Mouse (Mus musculus) hindbrain, embryonic 10.5 days (tissue): ENCODE measurements at regions not wholly inside any gene's neighbourhood (a gene's known extent, or its start where the extent isn't known, plus 50 kb on each side); places are given as distances from the start of the nearest gene placed in this dataset.

ENCODE experiments used
- DNase-seq: peaks from one replicate; pipeline ENCODE4 v3.0.0-alpha.2; 2017; ENCODE audit warnings: low spot score
- H3K27ac ChIP-seq: fragments of 300-500 bp; sonication (generic); 2 replicates; pipeline ENCODE4 v1.5.1; 2016; ENCODE audit warnings: mild to moderate bottlenecking, moderate library complexity
- H3K27me3 ChIP-seq: fragments of 300-500 bp; sonication (generic); 2 replicates; pipeline ENCODE4 v1.6.1; 2016; ENCODE audit warnings: mild to moderate bottlenecking; ENCODE audit not compliant: poor library complexity, insufficient read depth, severe bottlenecking
- H3K36me3 ChIP-seq: fragments of 300-500 bp; sonication (generic); 2 replicates; pipeline ENCODE4 v1.6.1; 2016; ENCODE audit warnings: mild to moderate bottlenecking, moderate library complexity
- H3K4me1 ChIP-seq: fragments of 300-500 bp; sonication (generic); replicated peaks from 2 replicates; pipeline ENCODE4 v1.6.1; 2016; ENCODE audit warnings: mild to moderate bottlenecking
- H3K4me3 ChIP-seq: fragments of 300-500 bp; sonication (generic); 2 replicates; pipeline ENCODE4 v1.5.1; 2016; ENCODE audit warnings: mild to moderate bottlenecking, moderate library complexity
- H3K9me3 ChIP-seq: fragments of 300-500 bp; sonication (generic); 2 replicates; pipeline ENCODE4 v1.6.1; 2016; ENCODE audit warnings: mild to moderate bottlenecking, moderate library complexity
- WGBS: fragments of 180-500 bp; shearing (Covaris S2); methylation state at CpG from one replicate; pipeline ENCODE4 v1.1.7; 2016; 5-methylcytosine and 5-hydroxymethylcytosine counted together

DNA sequence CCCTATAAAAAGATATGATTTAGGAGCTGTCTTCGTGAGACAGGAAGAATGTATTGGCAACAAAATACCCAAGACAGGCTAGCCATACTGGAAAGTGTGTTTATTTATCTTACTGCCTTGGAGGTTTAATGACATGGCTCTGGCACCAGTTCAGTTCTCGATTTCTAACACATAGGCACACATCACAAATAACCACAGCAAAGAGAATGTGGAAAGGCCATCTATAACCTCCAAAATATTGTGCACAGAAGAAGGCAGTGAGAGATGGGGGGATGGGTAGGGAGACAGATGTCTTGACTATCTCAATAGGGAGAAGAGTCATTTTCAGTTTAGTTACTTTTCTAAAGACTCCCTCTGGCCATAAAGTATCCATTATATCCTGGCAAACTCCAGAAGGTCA is 90.5 kb downstream of the Minar1 start:
- H3K36me3 ChIP-seq, result no peaks in the 10 kb centered on the region
- no peaks in the 10 kb centered on the region for H3K4me1 ChIP-seq
- no peaks in the 10 kb centered on the region for H3K27me3 ChIP-seq
- H3K4me3 ChIP-seq, result no peak overlapping the region
- no peak overlapping the region for H3K27ac ChIP-seq
- no peaks in the 10 kb centered on the region for H3K9me3 ChIP-seq
- WGBS, result 84% methylated on average over 2 of the region's 2 CpGs
- no peak for DNase-seq

DNA sequence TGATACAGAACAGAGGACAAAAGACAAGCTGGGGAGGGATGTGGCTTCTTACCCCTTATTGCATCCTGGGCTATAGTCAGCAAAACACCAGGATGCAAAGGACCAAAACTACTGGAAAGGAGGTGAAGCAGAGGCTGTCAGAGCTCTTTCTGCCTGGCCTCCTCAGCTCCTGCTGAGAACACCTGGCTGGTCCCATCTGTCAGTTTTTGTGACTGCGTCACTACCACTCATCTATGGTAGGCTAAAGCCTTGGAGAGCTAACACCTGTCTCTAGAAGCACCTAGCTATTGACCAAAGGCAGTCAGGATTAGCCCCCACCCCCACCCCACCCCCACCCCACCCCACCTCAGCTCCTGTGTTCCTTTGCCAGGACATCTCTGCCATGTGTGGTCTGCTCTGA is 98.8 kb downstream of the Minar1 start:
- no peak for DNase-seq
- Histone ChIP-seq H3K27me3 (no peaks in the 10 kb centered on the region), H3K27ac (no peak overlapping the region), H3K4me3 (no peak overlapping the region), H3K9me3 (no peaks in the 10 kb centered on the region), H3K4me1 (no peaks in the 10 kb centered on the region), H3K36me3 (no peaks in the 10 kb centered on the region)
- WGBS, result 96% methylated on average over 1 of the region's 1 CpGs

DNA sequence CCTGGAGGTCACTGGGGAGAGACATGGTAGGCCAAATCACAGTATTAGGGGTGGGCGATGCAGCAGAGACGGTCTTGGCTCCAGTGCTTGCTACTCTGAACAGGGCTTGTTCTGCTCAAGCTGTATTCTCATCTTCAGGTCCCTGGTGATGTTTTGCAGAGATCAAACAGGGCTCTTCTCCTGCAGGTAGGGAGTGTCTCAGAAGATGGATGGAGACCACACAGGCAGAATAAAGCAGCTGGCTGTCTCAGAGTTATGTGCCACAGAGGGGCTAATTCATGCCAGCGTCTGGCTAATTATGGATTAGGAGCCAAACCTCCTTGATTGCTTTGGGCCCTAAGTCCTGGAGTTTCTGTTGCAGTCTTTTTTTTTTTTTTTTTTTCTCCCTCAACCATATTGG is 99.2 kb downstream of the Minar1 start:
- H3K9me3 ChIP-seq, result no peaks in the 10 kb centered on the region
- H3K27me3 ChIP-seq, result no peaks in the 10 kb centered on the region
- 78% methylated on average over 3 of the region's 3 CpGs for WGBS
- no peaks in the 10 kb centered on the region for H3K4me1 ChIP-seq
- no peak overlapping the region for H3K4me3 ChIP-seq
- no peak for DNase-seq
- H3K36me3 ChIP-seq, result no peaks in the 10 kb centered on the region
- H3K27ac ChIP-seq, result no peak overlapping the region

DNA sequence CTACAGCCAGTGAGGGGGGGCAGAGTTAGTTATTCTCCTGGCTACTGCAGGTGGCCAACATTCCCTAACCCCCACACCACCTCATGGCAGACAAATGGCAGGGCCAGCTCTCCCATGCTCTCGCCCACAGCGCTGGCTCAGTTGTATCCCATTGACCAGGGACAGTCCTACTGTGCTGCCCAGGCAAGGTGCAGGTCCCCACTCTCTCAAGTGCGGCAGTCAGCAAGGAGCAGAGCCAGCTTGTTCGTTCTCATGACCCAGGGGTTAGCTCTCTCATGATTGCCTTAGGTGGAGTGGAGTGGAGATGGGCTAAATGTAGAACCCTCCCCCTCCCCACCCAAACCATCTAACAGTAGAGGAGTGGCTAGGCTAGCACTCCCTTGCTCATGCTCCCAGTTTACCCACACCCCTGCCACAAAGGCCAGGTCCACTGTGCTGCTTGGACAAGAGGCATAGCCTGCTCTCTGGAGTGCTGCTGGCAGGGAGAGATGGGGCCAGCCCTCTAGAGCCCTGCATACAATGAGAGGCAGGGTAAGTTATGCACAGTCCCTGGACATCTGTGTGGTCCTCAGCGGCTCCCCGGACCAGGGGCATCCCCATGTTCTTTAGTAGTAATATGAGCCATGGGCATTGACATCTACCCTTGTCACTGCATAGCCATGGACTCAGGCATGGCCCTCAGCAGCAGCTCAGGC is 114.4 kb downstream of the Minar1 start:
- no peaks in the 10 kb centered on the region for H3K27me3 ChIP-seq
- DNase-seq, result no peak
- no peaks in the 10 kb centered on the region for H3K4me1 ChIP-seq
- H3K36me3 ChIP-seq, result no peaks in the 10 kb centered on the region
- no peak overlapping the region for H3K27ac ChIP-seq
- H3K4me3 ChIP-seq, result no peak overlapping the region
- H3K9me3 ChIP-seq, result no peaks in the 10 kb centered on the region
- 93% methylated on average over 6 of the region's 6 CpGs for WGBS

DNA sequence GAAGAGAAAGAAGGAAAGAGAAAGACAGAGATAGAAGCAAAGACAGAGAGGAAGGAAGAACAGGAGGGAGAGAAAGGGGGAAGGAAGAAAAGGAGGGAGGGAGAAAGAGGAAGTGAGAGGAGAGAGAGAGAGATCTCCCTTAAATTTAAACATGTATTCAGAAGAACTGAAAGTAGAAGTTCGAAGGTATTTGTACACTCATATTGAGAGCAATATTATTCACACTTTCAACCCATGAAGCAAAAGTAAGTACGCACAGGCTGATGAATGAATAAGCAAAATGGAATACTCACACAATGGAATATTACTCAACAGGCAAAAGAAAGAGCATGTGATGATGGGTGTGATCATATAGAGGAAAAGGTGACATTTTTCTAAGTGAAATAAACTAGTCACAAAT is 120.8 kb downstream of the Minar1 start:
- Histone ChIP-seq H3K4me1 (peaks cover 7% of the 10 kb centered on the region), H3K9me3 (no peaks in the 10 kb centered on the region), H3K36me3 (no peaks in the 10 kb centered on the region), H3K27me3 (no peaks in the 10 kb centered on the region), H3K4me3 (no peak overlapping the region), H3K27ac (no peak overlapping the region)
- 87% methylated on average over 2 of the region's 2 CpGs for WGBS
- no peak for DNase-seq

DNA sequence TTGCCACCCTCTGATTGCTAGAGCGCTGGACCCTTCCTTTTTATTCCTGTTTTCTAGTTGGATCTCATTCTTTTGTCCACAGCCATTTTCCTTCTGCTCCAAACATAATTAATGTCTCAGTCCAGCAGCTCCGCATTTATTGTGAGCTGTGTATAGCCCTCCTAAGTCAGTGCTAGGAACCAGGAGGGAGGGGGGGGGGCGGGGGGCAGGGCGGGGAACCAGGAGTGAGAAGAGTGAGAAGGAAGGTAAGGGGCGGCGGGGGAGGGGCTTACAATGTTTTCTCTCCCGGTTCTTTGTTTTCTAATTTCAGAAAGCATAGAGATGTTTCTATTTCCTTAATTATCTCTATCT is 125.6 kb downstream of the Minar1 start:
- H3K27me3 ChIP-seq, result no peaks in the 10 kb centered on the region
- WGBS, result 20% methylated on average over 6 of the region's 7 CpGs
- H3K36me3 ChIP-seq, result no peaks in the 10 kb centered on the region
- H3K4me3 ChIP-seq, result no peak overlapping the region
- H3K27ac ChIP-seq, result peak overlapping the region; percentile 82
- H3K9me3 ChIP-seq, result no peaks in the 10 kb centered on the region
- peak; percentile 13 for DNase-seq
- peaks cover 14% of the 10 kb centered on the region for H3K4me1 ChIP-seq

DNA sequence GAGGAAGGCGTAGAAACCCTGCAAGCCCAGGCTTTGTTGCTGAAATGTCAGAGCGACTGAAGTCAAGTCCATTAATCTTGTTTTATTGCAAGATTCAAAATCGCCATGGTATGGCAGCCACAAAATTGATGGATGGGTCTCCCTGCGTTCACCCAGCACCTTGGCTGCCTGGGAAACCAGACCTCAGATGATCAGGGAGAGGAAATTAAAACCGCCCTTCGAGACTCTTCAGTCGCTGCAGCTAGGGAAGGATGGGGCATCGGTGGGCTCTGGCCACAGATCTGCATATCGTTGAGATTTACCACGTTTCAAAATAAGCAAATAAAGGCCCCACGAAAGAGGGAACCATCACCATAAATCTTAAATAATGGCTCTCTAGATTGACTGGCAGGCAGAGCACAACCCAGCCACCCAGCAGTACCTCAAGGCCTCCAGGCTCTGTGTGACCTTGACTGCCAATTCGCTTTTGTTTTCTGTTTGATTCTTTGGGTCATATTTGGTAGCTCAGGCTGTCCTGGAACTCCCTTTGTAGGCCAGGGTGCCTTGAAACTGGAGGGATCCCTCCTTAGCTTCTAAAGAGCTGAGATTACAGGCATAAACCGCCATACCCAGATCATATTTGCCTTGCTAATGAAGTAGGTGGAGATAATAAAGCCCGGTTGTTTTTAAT is 126.1 kb downstream of the Minar1 start:
- 53% methylated on average over 14 of the region's 14 CpGs for WGBS
- Histone ChIP-seq H3K27me3 (no peaks in the 10 kb centered on the region), H3K36me3 (no peaks in the 10 kb centered on the region), H3K4me3 (no peak overlapping the region), H3K4me1 (peaks cover 14% of the 10 kb centered on the region), H3K27ac (peak overlapping the region; percentile 82), H3K9me3 (no peaks in the 10 kb centered on the region)
- DNase-seq, result peak; percentile 21

DNA sequence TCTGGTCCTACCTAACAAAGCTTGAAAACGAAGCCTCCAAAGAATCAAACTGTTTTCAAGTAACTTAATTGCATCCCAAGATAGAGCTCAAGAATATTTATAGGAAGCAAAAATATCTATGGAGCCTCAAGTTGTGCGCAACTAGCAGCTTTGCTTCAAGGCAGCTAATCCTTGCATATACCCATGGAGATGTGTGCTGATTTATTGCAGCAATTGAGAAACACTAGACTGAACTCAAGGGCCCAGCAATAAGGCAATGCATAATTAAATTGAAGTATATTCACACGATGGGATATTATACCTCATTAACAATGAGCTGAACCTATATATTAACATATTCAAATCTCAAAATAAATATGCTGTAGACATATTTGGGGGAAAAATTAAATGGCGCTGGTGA is 135.3 kb downstream of the Minar1 start:
- H3K4me1 ChIP-seq, result no peaks in the 10 kb centered on the region
- H3K4me3 ChIP-seq, result no peak overlapping the region
- DNase-seq, result no peak
- no peaks in the 10 kb centered on the region for H3K9me3 ChIP-seq
- no peaks in the 10 kb centered on the region for H3K36me3 ChIP-seq
- H3K27me3 ChIP-seq, result no peaks in the 10 kb centered on the region
- 88% methylated on average over 4 of the region's 4 CpGs for WGBS
- no peak overlapping the region for H3K27ac ChIP-seq

DNA sequence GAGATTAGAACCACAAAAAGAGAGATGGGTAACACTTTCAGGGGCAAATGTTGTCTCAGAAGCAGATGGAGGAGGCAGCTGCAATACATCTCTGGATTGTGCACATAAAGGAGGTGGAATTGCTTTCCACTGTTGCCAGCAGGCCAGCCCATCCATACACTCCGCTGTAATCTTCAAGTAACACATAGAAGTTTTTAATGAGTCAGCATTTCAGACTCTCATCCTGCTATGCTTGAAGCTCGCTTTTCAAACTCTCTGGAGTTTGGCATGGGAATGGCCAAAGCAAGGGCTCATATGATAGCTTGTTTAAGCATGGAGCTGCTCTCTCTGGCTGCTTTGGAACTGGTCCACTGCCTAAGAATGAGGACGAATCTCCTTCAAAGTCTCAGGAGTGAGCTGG is 143.5 kb downstream of the Minar1 start:
- DNase-seq, result no peak
- H3K36me3 ChIP-seq, result no peaks in the 10 kb centered on the region
- no peaks in the 10 kb centered on the region for H3K4me1 ChIP-seq
- no peak overlapping the region for H3K4me3 ChIP-seq
- H3K27ac ChIP-seq, result no peak overlapping the region
- H3K27me3 ChIP-seq, result no peaks in the 10 kb centered on the region
- no peaks in the 10 kb centered on the region for H3K9me3 ChIP-seq
- 82% methylated on average over 3 of the region's 3 CpGs for WGBS

DNA sequence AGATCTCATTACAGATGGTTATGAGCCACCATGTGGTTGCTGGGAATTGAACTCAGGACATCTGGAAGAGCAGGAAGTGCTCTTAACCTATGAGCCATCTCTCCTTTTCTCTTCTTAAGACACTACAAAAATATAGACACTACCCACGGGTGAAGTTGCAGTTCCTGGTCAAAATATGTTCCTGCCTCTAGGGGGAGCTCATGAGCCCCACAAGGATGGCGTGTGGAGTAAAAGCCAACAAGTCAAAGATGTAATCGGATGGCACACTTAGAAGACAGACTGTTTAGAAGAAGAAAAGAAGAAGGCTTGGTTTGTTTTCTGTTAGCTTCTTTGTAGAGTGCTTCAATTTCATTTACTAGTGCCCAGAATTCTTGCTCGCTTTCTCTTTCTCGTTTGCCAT is 161.7 kb downstream of the Minar1 start:
- DNase-seq, result peak; percentile 48
- H3K27me3 ChIP-seq, result no peaks in the 10 kb centered on the region
- H3K4me1 ChIP-seq, result no peaks in the 10 kb centered on the region
- no peaks in the 10 kb centered on the region for H3K9me3 ChIP-seq
- H3K27ac ChIP-seq, result no peak overlapping the region
- WGBS, result 41% methylated on average over 5 of the region's 5 CpGs
- no peak overlapping the region for H3K4me3 ChIP-seq
- no peaks in the 10 kb centered on the region for H3K36me3 ChIP-seq

DNA sequence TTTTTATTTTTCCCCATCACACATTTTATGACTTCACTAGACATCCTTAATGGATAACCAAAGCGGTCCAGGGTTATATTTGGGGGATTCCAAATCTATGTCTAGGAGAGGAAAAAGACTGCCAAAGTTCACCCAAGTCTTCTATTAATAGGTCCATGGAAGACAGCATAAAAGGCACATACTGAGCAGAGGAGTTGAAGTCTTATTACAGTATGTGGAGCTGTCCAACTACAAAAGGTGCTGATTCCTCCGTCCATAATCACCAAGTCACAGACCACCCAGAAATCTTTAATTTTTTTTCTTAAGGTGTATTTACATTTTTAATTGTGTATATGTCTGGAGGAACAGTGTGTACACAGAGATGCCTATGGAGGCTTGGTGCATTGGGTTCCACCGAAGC is 166.3 kb downstream of the Minar1 start:
- no peak overlapping the region for H3K27ac ChIP-seq
- H3K4me1 ChIP-seq, result no peaks in the 10 kb centered on the region; the same call in 1 of the 2 replicates
- DNase-seq, result no peak
- 84% methylated on average over 3 of the region's 3 CpGs for WGBS
- no peaks in the 10 kb centered on the region for H3K9me3 ChIP-seq
- no peak overlapping the region for H3K4me3 ChIP-seq
- no peaks in the 10 kb centered on the region for H3K27me3 ChIP-seq
- no peaks in the 10 kb centered on the region for H3K36me3 ChIP-seq

DNA sequence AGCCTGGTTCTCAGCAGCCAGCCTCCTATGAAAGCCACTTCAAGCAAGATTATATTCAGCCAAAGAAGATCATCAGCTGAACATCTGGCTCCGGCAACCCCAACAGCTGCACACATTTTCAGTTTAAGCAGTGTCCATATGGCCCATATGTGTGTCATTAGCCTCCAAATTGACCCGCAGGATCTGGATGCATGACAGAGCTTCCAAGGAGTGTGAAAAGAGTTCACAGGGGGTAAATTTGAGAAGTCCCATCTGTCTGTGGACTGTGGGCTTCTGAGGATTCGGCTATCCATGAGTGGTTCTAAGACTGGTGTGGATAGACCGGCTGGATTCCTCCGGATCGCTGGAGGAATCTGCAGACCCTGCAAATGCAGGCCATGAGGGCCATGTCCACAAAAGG is 173.3 kb downstream of the Minar1 start:
- no peak overlapping the region for H3K27ac ChIP-seq
- H3K4me3 ChIP-seq, result no peak overlapping the region
- H3K9me3 ChIP-seq, result no peaks in the 10 kb centered on the region
- no peaks in the 10 kb centered on the region; the same call in 1 of the 2 replicates for H3K4me1 ChIP-seq
- no peaks in the 10 kb centered on the region for H3K27me3 ChIP-seq
- peak; percentile 8 for DNase-seq
- H3K36me3 ChIP-seq, result no peaks in the 10 kb centered on the region
- 80% methylated on average over 6 of the region's 6 CpGs for WGBS
